Mouse (Mus musculus) thymus, postnatal 4 days (tissue): ENCODE measurements around the gene Mrps31.

Source experiments
- DNase-seq: peaks from one replicate; pipeline ENCODE4 v3.0.0; 2021

Gene Mrps31

DNA sequence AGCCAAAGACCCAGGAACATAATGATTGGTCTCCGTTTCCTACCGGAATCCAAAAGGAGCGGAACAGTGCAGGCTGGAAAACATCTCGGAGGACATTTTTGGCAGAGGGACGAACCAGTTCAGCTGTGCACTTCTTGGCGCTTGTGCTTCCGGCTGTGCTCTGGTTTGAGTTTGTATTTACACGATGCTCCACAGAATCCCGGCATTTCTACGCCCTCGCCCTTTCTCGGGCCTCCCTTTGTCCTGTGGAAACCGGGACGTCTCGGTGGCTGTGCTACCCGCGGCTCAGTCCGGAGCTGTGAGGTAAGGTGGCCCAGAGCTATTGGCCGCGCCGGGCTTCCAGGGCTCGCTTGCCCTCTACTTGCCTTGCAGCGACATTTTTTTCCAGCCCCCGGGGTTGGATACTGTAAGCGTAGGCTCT lies at the start of gene Mrps31:
Gene Mrps31, plus strand, starts transcription at position 80 of the 421 bp plus-strand sequence.
- DNase-seq: peak; percentile 76

DNA sequence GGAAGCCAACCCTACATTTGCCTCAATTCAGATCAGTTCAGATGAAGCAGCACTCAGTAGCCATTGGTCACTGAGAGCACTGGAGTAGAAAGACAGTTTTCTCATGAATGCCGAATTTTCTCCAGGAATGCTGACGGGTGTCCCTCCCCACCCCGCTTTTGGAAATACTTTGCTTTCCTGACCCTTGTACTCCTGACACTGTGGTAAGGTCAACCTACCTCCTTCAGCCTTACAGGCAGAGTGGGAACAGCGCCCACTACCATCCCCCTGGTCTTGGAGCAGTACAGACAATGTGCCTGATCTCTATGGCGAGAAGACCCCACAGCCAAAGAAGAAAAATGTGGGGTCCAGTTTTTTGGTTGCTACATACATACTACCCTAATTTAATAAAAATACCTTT lies 34.9 kb upstream of the Mrps31 start:
- no peak for DNase-seq

DNA sequence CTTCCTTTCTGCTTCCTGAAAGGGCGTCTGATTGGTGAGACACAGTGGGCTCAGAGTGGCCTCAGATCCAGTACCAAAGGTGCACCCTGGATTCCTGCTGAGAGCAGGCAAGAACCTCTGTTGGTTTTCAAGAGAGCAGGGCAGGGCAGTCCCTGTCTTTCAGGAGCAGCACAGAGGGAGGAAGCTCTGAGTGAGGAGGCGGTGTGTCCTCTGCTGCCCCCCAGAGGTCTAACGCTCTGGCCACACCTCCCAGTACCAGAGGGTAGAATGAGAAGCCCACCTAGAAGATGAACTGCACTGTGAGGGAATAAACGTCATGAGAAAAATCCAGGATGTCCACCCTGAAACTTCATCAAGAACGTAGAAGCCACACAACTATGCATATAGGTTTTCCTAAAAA lies 34.3 kb upstream of the Mrps31 start:
- DNase-seq: peak; percentile 82

DNA sequence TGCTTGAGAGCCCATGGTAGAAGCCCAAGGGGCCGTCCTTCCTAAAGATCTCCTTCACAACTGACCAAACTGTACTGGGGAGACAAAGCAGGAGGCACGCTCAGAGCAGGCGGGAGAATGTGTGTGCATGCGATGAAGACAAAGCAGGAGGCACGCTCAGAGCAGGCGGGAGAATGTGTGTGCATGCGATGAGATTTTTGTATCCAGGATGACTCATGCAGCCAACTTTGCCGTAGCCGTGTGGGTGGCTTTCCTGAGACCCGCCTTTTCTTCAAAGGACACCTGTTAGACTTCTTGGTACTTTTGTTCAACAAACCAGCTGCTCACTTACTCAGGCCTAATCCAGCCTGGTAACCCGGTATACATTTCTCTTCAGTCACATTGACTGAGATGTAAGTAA lies 30.2 kb upstream of the Mrps31 start:
- no peak for DNase-seq

DNA sequence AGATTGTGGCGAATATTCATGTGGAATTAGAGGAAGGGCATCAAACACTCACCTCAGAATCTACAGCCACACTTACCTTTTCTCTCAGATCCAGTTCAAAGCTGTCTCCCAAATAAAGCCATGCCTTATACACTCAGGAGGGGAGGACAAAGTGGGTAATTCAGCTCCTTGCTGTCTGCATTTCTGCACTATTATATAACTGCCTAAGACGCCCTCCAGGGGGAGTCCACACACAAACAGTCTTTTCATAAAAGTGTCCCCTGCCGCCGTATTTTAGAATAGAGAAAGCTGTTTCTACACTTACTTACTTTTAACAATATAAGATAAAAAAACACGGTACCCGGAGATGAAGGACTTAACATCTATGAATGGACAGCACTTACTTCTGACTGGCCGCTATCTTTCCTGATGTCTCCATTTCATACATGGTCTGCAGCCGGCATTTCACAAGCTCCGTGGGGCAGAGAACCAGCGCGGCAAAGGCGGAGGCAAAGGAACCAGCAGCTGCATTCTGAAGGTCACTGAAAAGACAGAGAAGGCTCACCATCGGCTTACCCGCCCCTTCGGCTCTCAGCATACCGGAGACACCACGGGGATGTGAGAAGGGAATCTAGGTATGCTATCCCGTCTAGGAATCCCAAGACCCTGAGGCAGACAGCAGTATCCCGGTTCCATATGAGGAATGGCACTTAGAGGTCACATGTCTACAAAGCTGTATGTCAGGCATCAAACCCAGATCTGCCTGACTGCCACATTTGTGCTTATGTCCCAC lies 28.2 kb upstream of the Mrps31 start:
- no peak for DNase-seq

DNA sequence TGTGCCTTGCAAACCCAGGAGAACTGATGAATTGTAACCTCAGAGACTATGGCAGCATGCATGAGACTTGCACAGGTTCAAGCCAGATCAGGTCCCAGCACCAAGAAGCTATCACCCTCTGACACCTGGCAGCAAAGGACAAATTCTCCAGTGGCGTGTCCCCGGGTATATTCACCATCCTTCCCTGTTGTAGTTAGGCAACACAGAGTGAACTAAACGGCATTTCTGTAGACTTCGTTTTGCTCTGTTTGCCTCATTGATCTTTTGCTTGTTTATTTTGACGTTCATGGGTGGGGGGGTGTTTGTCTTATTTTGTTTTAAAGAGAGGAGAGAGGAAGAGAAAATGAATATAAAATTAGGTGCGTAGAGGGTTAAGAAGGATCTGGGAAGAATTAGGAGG lies 26.0 kb upstream of the Mrps31 start:
- no peak for DNase-seq

DNA sequence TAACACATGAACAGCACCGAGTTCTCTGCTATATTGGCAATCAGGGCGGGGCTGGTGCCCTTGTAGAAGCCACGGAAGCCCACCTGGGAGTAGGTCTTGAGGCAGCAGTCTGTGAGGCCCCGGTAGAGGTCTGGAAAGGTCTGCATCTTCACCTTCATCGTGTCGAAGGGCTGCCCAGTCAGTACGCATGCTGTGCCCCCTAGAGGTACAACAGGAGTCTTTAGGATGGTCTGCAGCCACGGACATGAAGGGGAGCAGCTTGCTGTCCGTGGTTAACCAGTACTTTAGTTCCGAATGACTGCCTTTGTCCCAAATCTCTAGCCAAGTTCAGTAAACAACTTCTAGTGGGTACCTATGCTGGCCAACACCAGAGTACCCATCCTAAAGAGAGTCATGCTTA lies 21.3 kb upstream of the Mrps31 start:
- no peak for DNase-seq

DNA sequence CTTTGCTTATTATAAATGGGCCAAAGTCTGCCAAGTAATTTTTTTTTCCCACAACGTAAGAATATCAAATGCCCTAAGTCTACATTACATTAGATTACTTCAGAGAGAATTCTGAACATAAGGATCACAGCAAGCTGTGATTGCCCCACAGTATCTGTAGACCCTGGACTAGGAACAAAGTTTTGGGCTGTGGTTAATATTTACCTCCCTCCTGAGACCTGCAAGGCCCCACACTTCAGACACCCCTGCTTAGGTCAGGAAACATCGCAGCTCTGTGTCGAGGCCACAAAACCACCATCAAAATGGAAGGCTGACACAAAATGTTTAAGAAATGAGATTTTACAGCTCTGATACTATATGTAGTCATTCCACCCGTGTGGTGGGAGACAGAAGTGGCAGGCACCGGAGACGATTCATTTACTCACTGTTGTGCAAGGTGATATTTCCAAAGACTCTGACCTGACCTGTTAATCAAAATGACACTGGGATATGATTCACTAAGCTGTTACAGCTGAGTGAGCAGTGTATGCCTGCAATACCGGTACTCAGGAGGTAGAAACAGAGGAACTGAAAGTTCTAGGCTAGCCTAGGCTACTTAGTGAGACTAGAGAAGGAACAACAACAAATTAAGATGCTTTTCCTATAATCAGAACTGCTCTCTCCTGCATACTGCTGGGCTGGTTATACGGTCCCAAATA lies 20.2 kb upstream of the Mrps31 start:
- DNase-seq: no peak

DNA sequence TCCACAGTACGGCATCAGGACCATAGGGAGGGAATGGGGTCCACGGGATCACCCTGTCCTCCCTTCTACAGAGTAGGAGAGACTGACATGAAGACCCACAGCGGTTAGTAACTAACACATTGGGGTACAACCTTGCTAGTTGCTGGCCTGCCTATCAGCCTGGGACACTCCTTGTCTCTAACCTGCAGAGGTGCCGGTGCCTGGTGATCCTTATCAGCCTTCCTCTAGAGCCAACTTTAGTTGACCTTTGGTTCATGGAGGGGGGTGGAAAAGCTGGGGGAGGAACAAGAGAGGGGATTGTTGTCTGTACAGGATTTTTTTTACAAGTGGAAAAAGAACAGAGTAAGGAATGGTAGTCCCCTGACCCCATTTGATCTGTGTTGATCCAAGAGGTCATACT lies 16.7 kb upstream of the Mrps31 start:
- DNase-seq: no peak

DNA sequence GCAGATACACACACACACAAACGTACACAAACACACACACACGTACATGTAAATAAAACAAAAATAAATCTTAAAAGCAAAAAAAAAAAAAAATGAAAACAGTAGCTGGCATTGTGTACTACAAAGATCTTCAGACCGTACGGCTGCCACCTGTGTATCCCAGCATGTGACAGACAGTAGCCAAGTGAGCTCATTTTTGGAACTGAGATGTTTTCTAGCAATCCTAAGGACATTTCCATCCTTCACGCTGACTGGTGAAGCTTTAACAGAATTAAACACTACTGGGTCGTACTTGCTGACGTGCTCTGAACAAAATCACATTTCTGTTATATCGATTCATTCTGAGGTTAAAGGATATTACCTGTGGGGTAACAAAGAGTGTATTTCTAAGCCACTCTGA lies 15.9 kb upstream of the Mrps31 start:
- no peak for DNase-seq

DNA sequence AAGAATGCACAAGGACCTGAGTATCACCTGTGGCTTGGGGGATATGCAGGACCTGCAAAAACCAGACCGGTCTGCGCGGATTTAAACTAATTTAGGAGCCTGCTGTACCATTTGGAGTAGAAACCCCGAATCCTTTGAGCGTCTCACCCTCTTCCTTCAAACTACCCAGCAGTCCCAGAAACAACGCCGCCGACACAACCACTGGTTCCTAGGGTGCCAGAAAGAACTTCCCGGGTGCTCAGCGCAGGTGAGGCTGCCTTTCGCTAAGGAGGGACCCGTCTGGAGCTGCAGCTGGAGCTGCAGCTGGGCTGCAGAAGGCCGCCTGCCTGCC lies 13.4 kb upstream of the Mrps31 start:
- no peak for DNase-seq

DNA sequence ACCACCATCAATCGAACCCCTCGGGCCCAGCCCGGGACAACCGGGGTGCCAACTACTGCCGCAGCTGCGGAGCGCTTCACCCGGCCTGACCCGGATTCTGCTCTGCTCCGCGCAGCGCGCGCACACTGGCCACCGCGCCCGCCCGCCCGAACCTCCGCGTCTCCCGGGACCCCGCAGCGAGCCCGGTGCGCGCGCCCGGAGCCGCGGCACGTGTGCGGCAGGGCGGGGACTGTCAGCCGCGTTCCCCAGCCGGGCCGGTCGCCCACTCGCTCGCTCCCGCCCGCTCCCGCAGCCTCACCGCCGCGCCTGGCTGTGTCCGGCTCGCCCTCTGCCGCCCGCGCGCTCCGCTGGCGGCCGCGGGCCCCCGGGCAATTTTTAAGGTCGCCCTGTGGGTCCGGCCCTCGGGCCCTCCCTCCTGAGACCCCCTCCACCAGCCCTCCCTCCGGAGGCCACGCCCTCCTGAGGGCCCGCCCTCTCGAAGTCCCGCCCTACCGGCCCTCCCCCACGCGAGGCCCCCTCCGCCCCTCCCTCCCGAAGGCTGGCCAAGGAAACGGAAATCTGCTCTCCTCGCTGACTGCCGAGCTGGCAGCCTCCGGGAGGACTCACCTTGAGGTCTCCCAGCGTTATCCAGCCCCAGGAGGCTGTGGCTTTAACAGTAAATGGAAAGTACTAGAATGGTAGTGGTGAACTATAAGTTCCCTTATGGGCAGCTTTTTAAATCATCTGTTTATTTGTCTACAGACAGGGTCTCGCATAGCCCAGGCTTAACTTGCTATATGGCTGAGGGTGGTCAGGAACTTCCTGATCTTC lies 12.8 kb upstream of the Mrps31 start, which contains the start of gene Slc25a15:
Gene Slc25a15, minus strand, starts transcription at position 456 of the 810 bp plus-strand sequence.
- DNase-seq: peak; percentile 95

DNA sequence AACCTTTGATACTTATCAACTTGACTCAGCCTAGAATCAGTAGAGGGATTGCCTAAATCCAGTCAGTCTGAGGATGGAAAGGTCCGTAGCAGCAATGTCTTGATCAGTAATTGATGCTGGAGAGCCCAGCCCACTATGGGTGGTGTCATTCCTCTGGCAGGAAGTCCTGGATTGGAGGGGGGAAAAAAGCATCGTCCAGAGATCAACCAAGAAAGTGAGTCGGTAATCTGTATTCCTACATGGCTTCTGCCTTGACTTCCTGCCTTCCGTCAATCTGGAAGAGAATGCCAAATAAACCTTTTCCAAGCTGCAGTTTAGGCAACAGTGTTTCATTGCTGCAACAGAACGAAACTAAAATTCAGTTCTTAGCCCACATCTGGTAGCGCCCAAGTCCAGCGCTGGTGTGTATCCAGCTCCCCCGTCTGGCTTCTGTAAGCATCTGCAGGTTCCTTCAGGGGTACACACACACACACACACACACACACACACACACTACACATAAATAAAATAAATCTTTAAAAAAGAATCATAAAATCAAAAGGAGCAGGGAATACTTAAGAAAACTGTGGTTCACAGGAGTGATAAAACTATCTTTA lies 11.8 kb upstream of the Mrps31 start:
- no peak for DNase-seq

DNA sequence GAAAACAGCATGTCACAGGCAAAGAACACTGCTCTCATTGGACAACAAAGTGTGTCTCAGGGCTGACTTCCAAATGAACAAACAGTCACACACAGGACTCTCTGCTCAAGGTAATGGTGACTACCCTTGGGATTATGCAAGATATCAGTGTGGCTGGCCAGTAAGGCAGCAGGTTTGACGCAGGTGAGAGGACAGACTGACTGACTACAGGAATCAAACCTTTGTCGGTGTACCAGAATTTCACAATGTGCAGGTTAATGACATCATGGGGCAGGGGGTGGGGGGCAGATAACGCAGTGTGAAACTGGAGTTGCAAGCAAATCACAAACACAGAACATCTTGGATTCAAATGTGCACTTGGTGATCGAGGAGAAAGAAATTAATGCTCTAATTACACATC lies 10.6 kb upstream of the Mrps31 start:
- no peak for DNase-seq

DNA sequence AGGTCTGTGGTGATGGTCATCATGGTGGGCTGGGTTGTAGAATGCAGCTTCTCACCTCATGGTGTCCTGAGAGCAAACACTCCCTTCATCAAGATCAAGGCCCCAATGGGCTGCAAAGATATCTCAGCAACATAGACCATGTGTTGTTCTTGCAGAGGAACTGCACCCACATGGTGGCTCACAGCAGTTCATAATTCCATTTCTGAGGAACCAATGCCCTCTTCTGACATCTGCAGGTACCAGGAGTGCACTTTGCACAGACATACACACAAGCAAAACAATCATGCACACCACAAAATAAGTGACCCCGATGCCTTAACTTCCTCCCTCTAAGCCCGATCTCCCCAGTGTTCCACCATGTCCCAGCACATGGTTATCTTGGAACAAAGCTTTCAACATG lies 7.9 kb upstream of the Mrps31 start:
- no peak for DNase-seq

DNA sequence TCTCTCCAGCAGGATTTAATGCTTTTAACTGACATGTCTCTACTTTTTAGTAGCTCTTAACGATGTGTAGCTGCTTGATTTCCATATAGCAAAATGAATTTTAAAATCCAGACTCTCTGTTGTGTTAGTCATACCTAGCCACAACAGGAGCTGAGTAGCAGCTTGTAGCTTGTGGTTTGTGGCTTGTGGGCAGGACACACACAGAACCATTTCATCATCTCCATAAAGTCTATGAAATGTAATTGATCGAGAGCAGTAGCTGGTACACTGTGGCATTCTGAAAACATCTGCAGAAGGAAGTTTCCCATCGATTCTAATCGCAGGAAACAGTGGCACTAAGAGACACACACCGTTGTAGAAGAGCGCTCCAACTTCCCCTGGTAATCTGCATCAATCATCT lies 5.4 kb upstream of the Mrps31 start:
- no peak for DNase-seq

DNA sequence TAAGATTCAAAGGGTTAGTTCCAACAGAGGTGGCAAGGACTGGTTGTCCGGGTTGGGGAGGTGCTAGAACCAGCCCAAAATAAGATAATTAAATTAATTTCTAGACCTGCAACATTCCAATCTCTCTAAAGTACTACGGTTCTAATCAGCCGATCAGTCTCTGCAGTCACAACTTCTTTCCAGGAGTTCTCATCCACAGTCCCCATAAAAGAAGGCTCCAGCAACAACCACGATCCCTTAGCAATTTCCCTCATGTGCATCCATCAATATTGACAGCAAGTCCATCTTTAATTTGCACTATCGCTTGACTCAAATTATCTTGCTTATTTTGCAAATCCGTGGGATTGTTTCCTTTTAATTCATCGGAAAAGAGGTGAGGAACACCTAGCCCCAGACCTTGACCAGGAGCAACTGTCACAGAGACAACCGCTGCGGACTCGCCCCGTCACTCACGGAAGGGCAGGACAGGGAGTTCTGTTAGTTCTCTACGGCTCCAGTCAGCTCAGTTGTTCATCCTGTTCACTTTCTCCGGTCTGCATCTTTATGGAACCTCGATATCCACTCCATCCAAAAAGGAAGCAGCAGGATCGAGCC lies 376 bp upstream of the Mrps31 start:
- DNase-seq: no peak

DNA sequence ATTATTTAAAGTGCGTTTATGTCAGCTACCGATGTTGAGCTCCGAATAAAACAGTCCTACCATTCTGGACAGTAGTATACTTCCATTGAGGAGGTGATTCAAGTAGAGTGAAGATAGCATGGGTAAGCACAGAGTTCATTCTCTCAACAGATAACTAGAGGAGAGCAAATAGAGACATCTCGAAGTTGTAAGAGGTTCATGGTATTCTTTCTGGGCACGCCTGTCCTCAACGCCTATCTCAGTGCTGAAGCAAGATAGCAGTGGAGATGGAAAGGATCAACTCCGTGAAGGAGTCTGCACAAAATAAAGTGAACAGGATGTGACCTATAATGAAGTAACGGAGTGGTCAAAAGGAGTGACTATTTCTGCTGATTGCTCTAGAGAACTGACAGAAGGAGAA lies 810 bp downstream of the Mrps31 start:
- DNase-seq: no peak
